Mouse (Mus musculus): ENCODE data around the gene Arid3a. TPM values are rescaled to one million over a fixed set of nuclear protein-coding genes. Genes with fewer than 3 reads are reported as not detected.

The Arid3a gene
- total RNA-seq, 1 experiment = 16.3 TPM

DNA sequence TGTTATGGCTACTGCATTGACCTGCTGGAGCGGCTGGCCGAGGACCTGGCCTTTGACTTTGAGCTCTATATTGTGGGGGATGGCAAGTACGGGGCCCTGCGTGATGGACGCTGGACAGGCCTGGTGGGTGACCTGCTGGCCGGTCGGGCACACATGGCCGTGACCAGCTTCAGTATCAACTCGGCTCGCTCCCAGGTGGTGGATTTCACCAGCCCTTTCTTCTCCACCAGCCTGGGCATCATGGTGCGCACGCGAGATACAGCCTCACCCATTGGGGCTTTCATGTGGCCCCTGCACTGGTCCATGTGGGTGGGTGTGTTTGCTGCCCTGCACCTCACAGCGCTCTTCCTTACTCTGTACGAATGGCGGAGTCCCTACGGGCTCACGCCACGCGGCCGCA lies 47.2 kb downstream of the Arid3a start:
- H3K27ac ChIP-seq (ENCODE audit: insufficient read depth, low read depth, low read length, poor library complexity, severe bottlenecking) = no peak overlapping the region
- in situ Hi-C loops (cut with MboI; ENCODE audit: low sequenced_read_pairs in 2 of 2, unreplicated experiment in 2 of 2) = no loop called here
- DNase-seq (ENCODE audit: low read depth, low spot score) = no peak
- TF ChIP-seq CHD2 (IDR thresholded peaks at IDR 0.05; ENCODE audit: low read depth, low read length) = no peak
- no peak for TF ChIP-seq HCFC1 (IDR thresholded peaks at IDR 0.05; ENCODE audit: borderline replicate concordance, insufficient read depth, low read length)
- no peak for TF ChIP-seq ZC3H11A (IDR thresholded peaks at IDR 0.05; ENCODE audit: borderline replicate concordance, low read depth, low read length)
- no peak for TF ChIP-seq MAFK (IDR thresholded peaks at IDR 0.05; ENCODE audit: insufficient read depth, low read depth, low read length)
- TF ChIP-seq ZNF384 (IDR thresholded peaks at IDR 0.05; ENCODE audit: low read depth, low read length) = no peak
- H3K9ac ChIP-seq (ENCODE audit: insufficient read depth, low read depth, low read length, poor library complexity, severe bottlenecking) = no peak overlapping the region
- peaks cover 0 to 28% of the 10 kb centered on the region in 2 experiments; a peak in 2 of 4 replicates for H3K4me1 ChIP-seq (ENCODE audit: control insufficient read depth in 2 of 2, insufficient read depth in 2 of 2, low read length in 2 of 2, poor library complexity in 1 of 2)
- H3K36me3 ChIP-seq (ENCODE audit: control insufficient read depth, insufficient read depth, low read length, poor library complexity, severe bottlenecking) = peaks cover 17% of the 10 kb centered on the region
- no peak overlapping the region for H3K4me3 ChIP-seq (ENCODE audit: insufficient read depth in 1 of 2, low read depth in 1 of 2, low read length in 2 of 2, poor library complexity in 1 of 2, severe bottlenecking in 1 of 2)
- no peaks in the 10 kb centered on the region for H3K9me3 ChIP-seq (ENCODE audit: control insufficient read depth, insufficient read depth, low read depth, low read length)

DNA sequence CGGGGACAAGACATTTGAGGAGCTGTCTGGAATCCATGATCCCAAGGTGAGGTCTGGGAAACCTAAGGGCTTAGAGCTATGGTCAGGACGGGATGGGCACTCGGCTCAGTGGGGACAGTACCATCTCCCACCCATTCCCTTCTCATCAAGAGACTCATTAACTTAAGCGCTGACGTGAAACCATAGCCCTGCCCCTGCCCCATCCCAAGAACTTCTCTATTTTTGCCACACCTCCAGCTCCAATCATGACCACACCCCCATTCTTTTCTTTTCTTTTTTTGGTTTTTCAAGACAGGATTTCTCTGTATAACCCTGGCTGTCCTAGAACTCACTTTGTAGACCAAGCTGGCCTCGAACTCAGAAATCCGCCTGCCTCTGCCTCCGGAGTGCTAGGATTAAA lies 47.8 kb downstream of the Arid3a start:
- DNase-seq (ENCODE audit: low read depth, low spot score) = no peak
- no peak overlapping the region for H3K27ac ChIP-seq (ENCODE audit: insufficient read depth, low read depth, low read length, poor library complexity, severe bottlenecking)
- peaks cover 1 to 34% of the 10 kb centered on the region in 2 experiments; a peak in 3 of 4 replicates for H3K4me1 ChIP-seq (ENCODE audit: control insufficient read depth in 2 of 2, insufficient read depth in 2 of 2, low read length in 2 of 2, poor library complexity in 1 of 2)
- in situ Hi-C loops (cut with MboI; ENCODE audit: low sequenced_read_pairs in 2 of 2, unreplicated experiment in 2 of 2) = loop anchor here in 1 of 2 experiments (25.0 kb wide), 1 partner anchor 138 kb away; the partner anchor contains the start of genes Sbno2 and Stk11
- H3K36me3 ChIP-seq (ENCODE audit: control insufficient read depth, insufficient read depth, low read length, poor library complexity, severe bottlenecking) = peaks cover 19% of the 10 kb centered on the region
- H3K9ac ChIP-seq (ENCODE audit: insufficient read depth, low read depth, low read length, poor library complexity, severe bottlenecking) = no peak overlapping the region
- no peaks in the 10 kb centered on the region for H3K9me3 ChIP-seq (ENCODE audit: control insufficient read depth, insufficient read depth, low read depth, low read length)
- H3K4me3 ChIP-seq (ENCODE audit: insufficient read depth in 1 of 2, low read depth in 1 of 2, low read length in 2 of 2, poor library complexity in 1 of 2, severe bottlenecking in 1 of 2) = no peak overlapping the region
- TF ChIP-seq HCFC1 (IDR thresholded peaks at IDR 0.05; ENCODE audit: borderline replicate concordance, insufficient read depth, low read length) (no peak), MAFK (IDR thresholded peaks at IDR 0.05; ENCODE audit: insufficient read depth, low read depth, low read length) (no peak), ZC3H11A (IDR thresholded peaks at IDR 0.05; ENCODE audit: borderline replicate concordance, low read depth, low read length) (no peak), CHD2 (IDR thresholded peaks at IDR 0.05; ENCODE audit: low read depth, low read length) (no peak), ZNF384 (IDR thresholded peaks at IDR 0.05; ENCODE audit: low read depth, low read length) (no peak)

DNA sequence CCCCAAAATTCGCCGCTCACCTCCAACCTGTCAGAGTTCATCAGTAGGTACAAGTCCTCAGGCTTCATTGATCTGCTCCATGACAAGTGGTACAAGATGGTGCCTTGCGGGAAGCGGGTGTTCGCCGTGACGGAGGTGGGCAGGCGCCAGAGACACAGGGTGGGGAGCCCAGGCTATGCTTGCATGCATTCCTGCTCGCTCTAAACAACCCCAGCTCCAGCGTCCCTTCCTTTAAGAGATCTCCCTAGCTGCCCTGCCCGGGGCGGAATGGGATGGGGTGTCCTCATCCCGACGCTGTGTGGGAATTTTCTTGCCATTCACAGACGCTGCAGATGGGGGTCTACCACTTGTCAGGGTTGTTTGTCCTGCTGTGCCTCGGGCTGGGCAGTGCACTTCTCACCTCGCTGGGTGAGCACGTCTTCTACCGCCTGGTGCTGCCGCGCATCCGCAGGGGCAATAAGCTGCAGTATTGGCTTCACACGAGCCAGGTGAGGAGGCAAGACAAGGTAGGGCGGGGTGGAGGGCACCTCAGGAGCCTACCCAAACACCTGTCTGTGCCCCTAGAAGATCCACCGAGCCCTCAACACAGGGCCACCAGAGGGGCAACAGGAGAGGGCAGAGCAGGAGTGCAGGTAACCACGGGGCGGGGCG lies 49.4 kb downstream of the Arid3a start:
- Histone ChIP-seq H3K9me3 (ENCODE audit: control insufficient read depth, insufficient read depth, low read depth, low read length) (no peaks in the 10 kb centered on the region), H3K4me1 (ENCODE audit: control insufficient read depth in 2 of 2, insufficient read depth in 2 of 2, low read length in 2 of 2, poor library complexity in 1 of 2) (peaks cover 1 to 40% of the 10 kb centered on the region in 2 experiments; a peak in 3 of 4 replicates), H3K9ac (ENCODE audit: insufficient read depth, low read depth, low read length, poor library complexity, severe bottlenecking) (no peak overlapping the region), H3K4me3 (ENCODE audit: insufficient read depth in 1 of 2, low read depth in 1 of 2, low read length in 2 of 2, poor library complexity in 1 of 2, severe bottlenecking in 1 of 2) (peak overlapping the region; percentile 1 to 59; a peak in 3 of 4 replicates), H3K27ac (ENCODE audit: insufficient read depth, low read depth, low read length, poor library complexity, severe bottlenecking) (no peak overlapping the region), H3K36me3 (ENCODE audit: control insufficient read depth, insufficient read depth, low read length, poor library complexity, severe bottlenecking) (peaks cover 24% of the 10 kb centered on the region)
- TF ChIP-seq MAFK (IDR thresholded peaks at IDR 0.05; ENCODE audit: insufficient read depth, low read depth, low read length) (no peak), HCFC1 (IDR thresholded peaks at IDR 0.05; ENCODE audit: borderline replicate concordance, insufficient read depth, low read length) (no peak), ZNF384 (IDR thresholded peaks at IDR 0.05; ENCODE audit: low read depth, low read length) (no peak), ZC3H11A (IDR thresholded peaks at IDR 0.05; ENCODE audit: borderline replicate concordance, low read depth, low read length) (no peak), CHD2 (IDR thresholded peaks at IDR 0.05; ENCODE audit: low read depth, low read length) (no peak)
- in situ Hi-C loops (cut with MboI; ENCODE audit: low sequenced_read_pairs in 2 of 2, unreplicated experiment in 2 of 2) = loop anchor here in 1 of 2 experiments (25.0 kb wide), 1 partner anchor 136 kb away; the partner anchor contains the start of genes Sbno2 and Stk11
- DNase-seq (ENCODE audit: low read depth, low spot score) = no peak

DNA sequence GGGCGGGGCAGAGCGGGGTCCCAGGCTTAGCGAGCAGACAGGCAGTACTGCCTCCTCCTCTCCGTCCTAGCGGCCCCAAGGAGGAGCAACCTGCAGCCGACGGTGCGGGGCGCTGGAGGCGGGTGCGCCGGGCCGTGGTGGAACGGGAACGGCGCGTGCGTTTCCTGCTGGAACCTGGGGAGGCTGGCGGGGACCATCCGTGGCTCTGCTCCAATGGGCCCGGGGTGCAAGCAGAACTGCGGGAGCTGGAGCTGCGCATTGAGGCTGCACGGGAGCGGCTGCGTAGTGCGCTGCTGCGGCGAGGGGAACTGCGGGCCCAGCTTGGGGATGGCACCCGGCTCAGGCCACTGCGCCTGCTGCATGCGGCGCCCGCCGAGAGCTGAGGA lies 49.9 kb downstream of the Arid3a start:
- no peak for DNase-seq (ENCODE audit: low read depth, low spot score)

More for the DNA sequence above, 49.9 kb downstream of the Arid3a start:
- Histone ChIP-seq H3K36me3 (ENCODE audit: control insufficient read depth, insufficient read depth, low read length, poor library complexity, severe bottlenecking) (peaks cover 25% of the 10 kb centered on the region), H3K27ac (ENCODE audit: insufficient read depth, low read depth, low read length, poor library complexity, severe bottlenecking) (no peak overlapping the region), H3K4me1 (ENCODE audit: control insufficient read depth in 2 of 2, insufficient read depth in 2 of 2, low read length in 2 of 2, poor library complexity in 1 of 2) (peaks cover 1 to 40% of the 10 kb centered on the region in 2 experiments; a peak in 3 of 4 replicates), H3K9ac (ENCODE audit: insufficient read depth, low read depth, low read length, poor library complexity, severe bottlenecking) (no peak overlapping the region), H3K9me3 (ENCODE audit: control insufficient read depth, insufficient read depth, low read depth, low read length) (no peaks in the 10 kb centered on the region), H3K4me3 (ENCODE audit: insufficient read depth in 1 of 2, low read depth in 1 of 2, low read length in 2 of 2, poor library complexity in 1 of 2, severe bottlenecking in 1 of 2) (peak overlapping the region; percentile 50 to 59)
- in situ Hi-C loops (cut with MboI; ENCODE audit: low sequenced_read_pairs in 2 of 2, unreplicated experiment in 2 of 2) = loop anchor here in 1 of 2 experiments (25.0 kb wide), 1 partner anchor 136 kb away; the partner anchor contains the start of genes Sbno2 and Stk11
- TF ChIP-seq ZC3H11A (IDR thresholded peaks at IDR 0.05; ENCODE audit: borderline replicate concordance, low read depth, low read length) (no peak), MAFK (IDR thresholded peaks at IDR 0.05; ENCODE audit: insufficient read depth, low read depth, low read length) (no peak), CHD2 (IDR thresholded peaks at IDR 0.05; ENCODE audit: low read depth, low read length) (no peak)
